Mouse (Mus musculus) myocyte (in vitro differentiated cells): ENCODE measurements around the gene Brd9. TPM values are rescaled to one million over a fixed set of nuclear protein-coding genes. Genes with fewer than 3 reads are reported as not detected.
"Not testable (repeated sequence)": the region's sequence is repeated elsewhere in the genome, so short reads cannot be mapped to it uniquely, and the experiment has no call there.

Experiments
- H3K27me3 ChIP-seq: one replicate; pipeline ENCODE4 v1.6.1; 2011; ENCODE audit not compliant: control insufficient read depth, insufficient read depth, insufficient read length
- H3K36me3 ChIP-seq: one replicate; pipeline ENCODE4 v1.6.1; 2011; ENCODE audit not compliant: control insufficient read depth, insufficient read depth
- H3K4me2 ChIP-seq: one replicate; pipeline ENCODE4 v1.6.1; 2011; ENCODE audit warnings: low read depth, control low read depth
- H3K4me3 ChIP-seq: one replicate; pipeline ENCODE4 v1.5.1; 2011; ENCODE audit warnings: mild to moderate bottlenecking, control low read depth, moderate library complexity
- H3K79me2 ChIP-seq: one replicate; pipeline ENCODE4 v1.6.1; 2011; ENCODE audit not compliant: control insufficient read depth, insufficient read depth
- H3ac ChIP-seq: one replicate; pipeline ENCODE4 v1.6.1; 2011; ENCODE audit not compliant: control insufficient read depth, insufficient read length
- CEBPB ChIP-seq: IDR thresholded peaks from 2 replicates; pipeline ENCODE4 v1.6.1; 2011; ENCODE audit warnings: mild to moderate bottlenecking, moderate library complexity; ENCODE audit not compliant: poor library complexity, insufficient read depth, severe bottlenecking
- E2F4 ChIP-seq: IDR thresholded peaks from one replicate; pipeline ENCODE4 v1.6.1; 2011; ENCODE audit warnings: mild to moderate bottlenecking, control low read depth, moderate library complexity; ENCODE audit not compliant: insufficient read depth
- MAX ChIP-seq: IDR thresholded peaks from one replicate; pipeline ENCODE4 v1.6.1; 2011; ENCODE audit warnings: low read depth, mild to moderate bottlenecking, control low read depth
- MYOD1 ChIP-seq, 3 experiments: IDR thresholded peaks; one replicate each; pipeline ENCODE4 v1.6.1; 2011; ENCODE audit warnings: control low read depth in 2 of 3, low read depth in 2 of 3, mild to moderate bottlenecking in 2 of 3, moderate library complexity in 1 of 3; ENCODE audit not compliant: insufficient read length in 2 of 3, control insufficient read depth in 1 of 3
- MYOG ChIP-seq, 3 experiments: IDR thresholded peaks; one replicate each; pipeline ENCODE4 v1.6.1; 2011; ENCODE audit warnings: control low read depth in 2 of 3, low read depth in 2 of 3, mild to moderate bottlenecking in 2 of 3; ENCODE audit not compliant: insufficient read length in 2 of 3, control insufficient read depth in 1 of 3, insufficient read depth in 1 of 3
- POLR2A ChIP-seq: IDR thresholded peaks from one replicate; pipeline ENCODE4 v1.6.1; 2011; ENCODE audit warnings: low read depth, mild to moderate bottlenecking, control low read depth, moderate library complexity; ENCODE audit not compliant: insufficient read length
- POLR2AphosphoS2 ChIP-seq: IDR thresholded peaks from one replicate; pipeline ENCODE4 v1.6.1; 2011; ENCODE audit warnings: low read depth, control low read depth; ENCODE audit not compliant: insufficient read length
- REST ChIP-seq: IDR thresholded peaks from one replicate; pipeline ENCODE4 v1.6.1; 2011; ENCODE audit warnings: mild to moderate bottlenecking, control low read depth, moderate library complexity; ENCODE audit not compliant: insufficient read depth, insufficient read length
- SRF ChIP-seq: IDR thresholded peaks from one replicate; pipeline ENCODE4 v1.6.1; 2011; ENCODE audit warnings: low read depth; ENCODE audit not compliant: control insufficient read depth, insufficient read length
- TCF12 ChIP-seq: IDR thresholded peaks from one replicate; pipeline ENCODE4 v1.6.1; 2011; ENCODE audit warnings: mild to moderate bottlenecking, control low read depth; ENCODE audit not compliant: poor library complexity, insufficient read depth, severe bottlenecking
- TCF3 ChIP-seq: IDR thresholded peaks from one replicate; pipeline ENCODE4 v1.6.1; 2011; ENCODE audit warnings: low read depth, control low read depth; ENCODE audit not compliant: insufficient read length
- USF1 ChIP-seq: IDR thresholded peaks from one replicate; pipeline ENCODE4 v1.6.1; 2011; ENCODE audit warnings: low read depth, mild to moderate bottlenecking, control low read depth, moderate library complexity
- polyA plus RNA-seq: library from polyadenylated mRNA; unstranded; fragments of >200 nt; fragmentation: generic; extraction: Trizol; gene quantifications from one replicate; pipeline ENCODE4 v1.2.1, GENCODE M21; 2012; ENCODE audit warnings: missing spikeins

The Brd9 gene
- polyA plus RNA-seq, 1 experiment, result 15.8 TPM

DNA sequence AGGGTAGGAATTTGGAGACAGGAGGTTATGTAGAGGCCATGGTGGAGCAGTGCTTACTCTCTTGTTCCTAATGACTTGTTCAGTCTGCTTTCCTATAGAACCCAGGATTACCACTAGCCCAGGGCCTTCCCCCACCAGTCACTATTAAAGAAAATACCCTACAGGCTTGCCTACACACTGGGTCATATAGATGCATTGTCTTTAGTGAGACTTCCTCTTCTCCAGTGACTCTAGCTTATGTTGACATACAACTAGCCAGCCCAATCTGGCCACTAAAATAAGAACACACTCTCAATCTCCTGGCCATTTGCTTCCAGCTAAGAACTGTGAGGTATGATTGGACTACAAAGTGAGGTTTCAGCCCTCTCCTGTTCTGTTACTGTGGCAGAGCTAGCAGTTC, 62.9 kb downstream of the Brd9 start:
- no peaks in the 10 kb centered on the region for H3K79me2 ChIP-seq
- H3K27me3 ChIP-seq, result peaks cover 21% of the 10 kb centered on the region
- no peak overlapping the region for H3K4me3 ChIP-seq
- TF ChIP-seq MYOG (IDR thresholded peaks at IDR 0.05; ENCODE audit: control insufficient read depth in 1 of 3, insufficient read depth in 1 of 3, insufficient read length in 2 of 3, low read depth in 2 of 3) (no peak), MYOD1 (IDR thresholded peaks at IDR 0.05; ENCODE audit: control insufficient read depth in 1 of 3, insufficient read length in 2 of 3, low read depth in 2 of 3) (no peak), MAX (no peak), REST (no peak), SRF (no peak), POLR2AphosphoS2 (no peak), USF1 (no peak), E2F4 (no peak), CEBPB (no peak), TCF3 (no peak), TCF12 (no peak), POLR2A (no peak)
- H3K36me3 ChIP-seq, result no peaks in the 10 kb centered on the region
- no peak overlapping the region for H3K4me2 ChIP-seq
- no peak overlapping the region for H3ac ChIP-seq

DNA sequence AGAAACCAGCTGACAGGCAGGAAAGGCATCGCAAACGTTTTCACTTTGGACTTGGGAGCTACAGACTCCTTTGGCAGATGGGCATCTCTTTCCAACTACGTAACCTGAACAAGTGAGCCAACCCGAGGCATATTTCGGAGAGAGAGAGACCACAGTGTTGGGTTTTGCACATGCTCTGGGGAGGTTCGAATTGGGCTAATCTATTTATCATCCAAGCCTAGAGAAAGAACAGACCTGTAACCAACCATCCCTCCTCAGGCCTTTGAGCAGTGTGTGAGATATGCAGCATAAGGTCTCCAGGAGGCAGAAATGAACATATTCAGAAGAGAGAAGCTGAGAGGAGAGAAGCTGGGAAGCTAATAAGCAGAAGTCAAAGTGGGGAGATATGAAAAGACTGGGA, 63.4 kb downstream of the Brd9 start:
- no peaks in the 10 kb centered on the region for H3K79me2 ChIP-seq
- no peak overlapping the region for H3ac ChIP-seq
- H3K4me2 ChIP-seq, result no peak overlapping the region
- TF ChIP-seq MYOD1 (IDR thresholded peaks at IDR 0.05; ENCODE audit: control insufficient read depth in 1 of 3, insufficient read length in 2 of 3, low read depth in 2 of 3) (no peak), POLR2A (no peak), SRF (no peak), USF1 (no peak), E2F4 (no peak), TCF12 (no peak), CEBPB (no peak), MAX (no peak), REST (no peak), POLR2AphosphoS2 (no peak), MYOG (IDR thresholded peaks at IDR 0.05; ENCODE audit: control insufficient read depth in 1 of 3, insufficient read depth in 1 of 3, insufficient read length in 2 of 3, low read depth in 2 of 3) (no peak), TCF3 (no peak)
- H3K27me3 ChIP-seq, result peaks cover 21% of the 10 kb centered on the region
- no peaks in the 10 kb centered on the region for H3K36me3 ChIP-seq
- no peak overlapping the region for H3K4me3 ChIP-seq

DNA sequence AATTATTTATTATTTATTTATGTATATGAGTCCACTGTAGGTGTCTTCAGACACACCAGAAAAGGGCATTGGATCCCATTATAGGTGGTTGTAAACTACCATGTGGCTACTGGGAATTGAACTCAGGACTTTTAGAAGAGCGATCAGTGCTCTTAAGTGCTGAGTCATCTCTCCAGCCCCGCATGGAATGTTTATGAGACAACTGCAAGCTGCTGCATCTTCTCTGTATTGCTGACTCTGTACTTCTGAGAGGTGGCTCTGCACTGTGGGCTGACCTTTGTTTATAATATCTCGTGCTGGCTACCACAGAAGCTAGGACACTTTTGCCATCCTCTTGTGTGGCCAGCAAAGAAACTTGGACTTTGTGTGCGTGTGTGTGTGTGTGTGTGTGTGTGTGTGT, 63.9 kb downstream of the Brd9 start:
- H3K36me3 ChIP-seq, result no peaks in the 10 kb centered on the region
- peaks cover 16% of the 10 kb centered on the region for H3K27me3 ChIP-seq
- H3K4me2 ChIP-seq, result no peak overlapping the region
- TF ChIP-seq TCF3, result no peak
- no peak for TF ChIP-seq SRF
- no peak for TF ChIP-seq MYOD1 (IDR thresholded peaks at IDR 0.05; ENCODE audit: control insufficient read depth in 1 of 3, insufficient read length in 2 of 3, low read depth in 2 of 3)
- no peak for TF ChIP-seq MAX
- no peak for TF ChIP-seq MYOG (IDR thresholded peaks at IDR 0.05; ENCODE audit: control insufficient read depth in 1 of 3, insufficient read depth in 1 of 3, insufficient read length in 2 of 3, low read depth in 2 of 3)
- no peak for TF ChIP-seq POLR2A
- no peak for TF ChIP-seq REST
- no peak for TF ChIP-seq E2F4
- no peak for TF ChIP-seq CEBPB
- TF ChIP-seq TCF12, result no peak
- TF ChIP-seq POLR2AphosphoS2, result no peak
- no peak for TF ChIP-seq USF1
- H3K79me2 ChIP-seq, result no peaks in the 10 kb centered on the region
- no peak overlapping the region for H3ac ChIP-seq
- H3K4me3 ChIP-seq, result no peak overlapping the region

DNA sequence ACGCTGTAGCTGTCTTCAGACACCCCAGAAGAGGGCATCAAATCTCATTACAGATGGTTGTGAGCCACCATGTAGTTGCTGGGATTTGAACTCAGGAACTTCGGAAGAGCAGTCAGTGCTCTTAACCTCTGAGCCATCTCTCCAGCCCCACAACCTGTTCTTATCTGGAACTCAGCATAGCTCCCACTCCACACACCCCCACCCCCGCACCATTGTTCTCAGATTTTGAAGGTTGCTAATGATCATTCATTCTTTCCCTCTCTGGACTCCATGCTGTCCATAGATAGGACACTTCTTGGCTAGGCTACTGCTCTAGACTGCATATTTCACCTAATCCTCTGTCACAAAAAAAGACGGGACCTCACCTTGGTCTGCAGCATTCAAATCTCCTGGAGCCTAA, 69.3 kb downstream of the Brd9 start:
- H3K4me3 ChIP-seq, H3K4me2 ChIP-seq, H3K36me3 ChIP-seq, H3ac ChIP-seq, H3K79me2 ChIP-seq: not testable (repeated sequence)
- peaks cover 10% of the 10 kb centered on the region for H3K27me3 ChIP-seq

DNA sequence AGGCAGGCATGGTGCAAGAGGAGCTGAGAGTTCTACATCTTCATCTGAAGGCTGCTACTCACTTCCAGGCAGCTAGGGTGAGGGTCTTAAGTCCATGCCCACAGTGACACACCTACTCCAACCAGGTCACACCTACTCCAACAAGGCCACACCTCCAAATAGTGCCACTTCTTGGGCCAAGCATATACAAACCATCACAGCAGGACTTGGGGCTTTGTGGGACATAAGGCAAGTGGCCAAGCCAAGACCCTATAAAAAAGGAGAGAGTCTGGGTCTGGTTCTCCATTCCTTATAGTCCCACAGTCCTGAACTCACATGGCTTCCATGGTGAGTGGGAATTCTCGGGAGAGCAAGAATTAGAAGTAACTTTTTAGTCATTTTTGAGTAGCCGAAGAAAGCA, 70.6 kb downstream of the Brd9 start:
- not testable (repeated sequence) for H3K4me3 ChIP-seq, H3ac ChIP-seq, H3K4me2 ChIP-seq, H3K79me2 ChIP-seq, H3K36me3 ChIP-seq
- H3K27me3 ChIP-seq, result peaks cover 13% of the 10 kb centered on the region
